In the genomic region with DNA sequence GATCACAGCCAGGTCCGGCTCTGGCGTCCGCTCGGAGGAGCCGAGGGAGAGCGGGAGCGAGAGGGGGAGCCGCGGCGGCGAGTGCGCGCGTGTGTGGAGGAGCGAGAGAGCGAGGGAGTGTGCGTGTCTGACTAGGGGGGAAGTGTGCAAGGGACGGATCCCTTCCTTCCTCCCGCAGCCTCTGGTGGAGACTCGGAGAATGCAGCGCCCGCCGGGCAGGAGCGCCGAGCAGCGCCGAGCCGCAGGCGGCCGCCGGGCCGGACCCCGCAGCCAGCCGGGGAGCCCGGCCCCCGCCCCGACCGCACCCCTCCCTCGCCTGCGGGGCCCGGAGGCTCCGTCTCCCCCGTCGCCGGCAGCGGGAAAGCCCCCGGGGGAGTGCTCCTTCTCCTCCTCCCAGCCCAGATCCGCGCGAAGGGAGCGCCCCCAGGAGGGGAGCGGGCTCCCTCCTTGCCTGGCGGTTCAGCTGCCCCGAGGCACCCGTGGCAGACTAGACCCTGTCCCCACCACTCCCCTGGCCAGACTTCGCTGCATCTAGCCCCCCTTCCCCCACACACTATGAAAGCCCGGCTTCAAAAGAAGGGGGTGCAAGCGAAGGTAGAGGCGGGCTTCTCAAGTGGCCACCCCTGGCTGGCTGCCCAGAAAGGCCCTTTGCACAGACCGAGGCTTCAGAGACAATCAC, we compare ENCODE assay signal across 9 mouse cellular contexts. TPM values are rescaled to one million over a fixed set of nuclear protein-coding genes. Genes with fewer than 3 reads are reported as not detected.
A peak's percentile ranks its signal among the peaks of the same experiment; 100 is the strongest.
DNase-seq lines count a peak whose midpoint lies in the region; ATAC-seq and TF ChIP-seq lines count a peak whose summit lies in the region.
"Had no signal": no experiment of that assay in that cellular context is flagged by ENCODE, and none has a peak within 500 bp of the region (broad histone marks: within the 10 kb centered on the region; RNA-seq: fewer than 3 reads in every experiment).

A gene (minus strand): TSS at position 241 of the 679 bp plus-strand sequence.

- peak; percentile 35 for DNase-seq in B cell, adult 2 months
- peak; percentile 45 for DNase-seq in kidney, postnatal 14 days
- peak; percentile 32 for DNase-seq in liver

- no peaks in the 10 kb centered on the region for H3K4me1 ChIP-seq in bone marrow, adult 2 months (ENCODE audit: control insufficient read depth, insufficient read depth, low read length)
- no peaks in the 10 kb centered on the region for H3K4me1 ChIP-seq in embryonic fibroblast, embryonic 13.5 days (ENCODE audit: control insufficient read depth, insufficient read depth, low read length)
- H3K4me1 ChIP-seq in heart, embryonic 13.5 days, result peaks cover 22% of the 10 kb centered on the region
- H3K4me1 ChIP-seq in midbrain, embryonic 15.5 days, result peaks cover 52% of the 10 kb centered on the region
- peaks cover 14% of the 10 kb centered on the region for H3K4me1 ChIP-seq in stomach, embryonic 15.5 days

- no peak for TF ChIP-seq POLR2A in bone marrow, adult 2 months (IDR thresholded peaks at IDR 0.05; ENCODE audit: borderline replicate concordance, control insufficient read depth, low read depth, low read length)
- TF ChIP-seq POLR2A in embryonic fibroblast, embryonic 13.5 days (IDR thresholded peaks at IDR 0.05; ENCODE audit: low read depth, low read length), result no peak

- ATAC-seq in heart, embryonic 13.5 days (ENCODE audit: extremely low read depth, insufficient number of reproducible peaks, low FRiP score, low TSS enrichment), result peak; percentile 65; the same call in 1 of the 2 replicates
- peak; percentile 74 for ATAC-seq in midbrain, embryonic 15.5 days (replicated peaks)
- ATAC-seq in stomach, embryonic 15.5 days (ENCODE audit: insufficient read depth, low FRiP score, low read depth), result peak; percentile 61; the same call in 1 of the 2 replicates

- TF ChIP-seq CTCF in bone marrow, adult 2 months (IDR thresholded peaks at IDR 0.05; ENCODE audit: control insufficient read depth, insufficient read depth, low read length), result 0 out of 2 replicates have a peak, but pooled peaks have one; percentile 9
- peak; percentile 39; the same call in 1 of the 2 replicates for TF ChIP-seq CTCF in embryonic fibroblast, embryonic 13.5 days (IDR thresholded peaks at IDR 0.05; ENCODE audit: borderline replicate concordance, insufficient read depth, low read length)

- no peak within 1 kb of the TSS for H3K27ac ChIP-seq in bone marrow, adult 2 months (ENCODE audit: control insufficient read depth, insufficient read depth, low read depth, low read length, poor library complexity)
- H3K27ac ChIP-seq in embryonic fibroblast, embryonic 13.5 days (ENCODE audit: insufficient read depth, low read length), result no peak within 1 kb of the TSS
- H3K27ac ChIP-seq in heart, embryonic 13.5 days (replicated peaks), result no peak within 1 kb of the TSS
- peak within 1 kb of the TSS; percentile 87 for H3K27ac ChIP-seq in midbrain, embryonic 15.5 days
- no peak within 1 kb of the TSS for H3K27ac ChIP-seq in stomach, embryonic 15.5 days

- H3K9ac ChIP-seq in heart, embryonic 13.5 days, result peak within 1 kb of the TSS; percentile 75
- H3K9ac ChIP-seq in midbrain, embryonic 15.5 days, result peak within 1 kb of the TSS; percentile 85
- peak within 1 kb of the TSS; percentile 39; the same call in 1 of the 2 replicates for H3K9ac ChIP-seq in stomach, embryonic 15.5 days

- no peaks in the 10 kb centered on the region for H3K36me3 ChIP-seq in heart, embryonic 13.5 days
- H3K36me3 ChIP-seq in midbrain, embryonic 15.5 days (replicated peaks), result no peaks in the 10 kb centered on the region
- no peaks in the 10 kb centered on the region for H3K36me3 ChIP-seq in stomach, embryonic 15.5 days
- H3K36me3 ChIP-seq: G1E had no signal

- H3K4me3 ChIP-seq in bone marrow, adult 2 months (replicated peaks; ENCODE audit: control insufficient read depth, low read depth, low read length), result no peak within 1 kb of the TSS
- H3K4me3 ChIP-seq in embryonic fibroblast, embryonic 13.5 days (ENCODE audit: insufficient read depth, low read length), result peak within 1 kb of the TSS; percentile 48
- H3K4me3 ChIP-seq in heart, embryonic 13.5 days, result peak within 1 kb of the TSS; percentile 61
- peak within 1 kb of the TSS; percentile 72 for H3K4me3 ChIP-seq in midbrain, embryonic 15.5 days
- peak within 1 kb of the TSS; percentile 53 for H3K4me3 ChIP-seq in stomach, embryonic 15.5 days (replicated peaks)

- H3K9me3 ChIP-seq in heart, embryonic 13.5 days, result no peaks in the 10 kb centered on the region
- H3K9me3 ChIP-seq in midbrain, embryonic 15.5 days, result no peaks in the 10 kb centered on the region
- no peaks in the 10 kb centered on the region for H3K9me3 ChIP-seq in stomach, embryonic 15.5 days

- peaks cover 99% of the 10 kb centered on the region for H3K27me3 ChIP-seq in heart, embryonic 13.5 days (replicated peaks)
- peaks cover 27% of the 10 kb centered on the region; the same call in 1 of the 2 replicates for H3K27me3 ChIP-seq in midbrain, embryonic 15.5 days (replicated peaks)
- peaks cover 95% of the 10 kb centered on the region for H3K27me3 ChIP-seq in stomach, embryonic 15.5 days (replicated peaks)

- H3K4me2 ChIP-seq in heart, embryonic 13.5 days, result peak within 1 kb of the TSS; percentile 97
- peak within 1 kb of the TSS; percentile 94 for H3K4me2 ChIP-seq in midbrain, embryonic 15.5 days
- H3K4me2 ChIP-seq in stomach, embryonic 15.5 days, result peak within 1 kb of the TSS; percentile 96

- under 1% methylated on average over 58 of the region's 60 CpGs for WGBS in bone marrow, adult 2 months
- under 1% methylated on average over 56 of the region's 60 CpGs for WGBS in heart, embryonic 13.5 days
- WGBS in midbrain, embryonic 15.5 days, result under 1% methylated on average over 47 of the region's 60 CpGs
- WGBS in stomach, embryonic 15.5 days, result under 1% methylated on average over 52 of the region's 60 CpGs

RNA-seq across cellular contexts. Expression of the gene that starts here (rescaled TPM):
- polyA plus RNA-seq in bone marrow, adult 2 months (2011; ENCODE audit: insufficient read depth, insufficient read length, low replicate concordance, missing spikeins), result 0.80 TPM in 1 of 2 replicates, not detected in the other
- not detected in 2 replicates for polyA plus RNA-seq in embryonic fibroblast, embryonic 13.5 days (2011; ENCODE audit: insufficient read length, low read depth, missing spikeins)
- polyA plus RNA-seq in heart, embryonic 13.5 days (2015; fragmentation: Nextera tagmentation; extraction: Ambion mirVana), result 0.08 TPM in 1 of 2 replicates, not detected in the other
- polyA plus RNA-seq in midbrain, embryonic 15.5 days (2015; fragmentation: Nextera tagmentation; extraction: Ambion mirVana), result 20.8 and 21.2 TPM in 2 replicates
- polyA plus RNA-seq in stomach, embryonic 15.5 days (2015; fragmentation: Nextera tagmentation; extraction: Ambion mirVana), result 0.57 and 0.63 TPM in 2 replicates
- polyA plus RNA-seq: G1E had no signal

Comparison
In these comparisons a context has a peak if more than half of its experiments do, and no peak if none do; other contexts are left out.
1. RNA of the gene that starts here (polyA plus RNA-seq): 20.8 to 21.2 TPM in midbrain, embryonic 15.5 days; 0.80 TPM in bone marrow, adult 2 months, 0.57 to 0.63 TPM in stomach, embryonic 15.5 days, not detected in embryonic fibroblast, embryonic 13.5 days and 0.08 TPM in heart, embryonic 13.5 days; every median in the first group is over 10 times any median in the second.
2. Peak in ATAC-seq, H3K4me3 ChIP-seq, H3K9ac ChIP-seq and H3K4me2 ChIP-seq in heart, embryonic 13.5 days; RNA of the gene not detected or under 1 TPM.
3. Peak in ATAC-seq, H3K4me3 ChIP-seq, H3K9ac ChIP-seq and H3K4me2 ChIP-seq in stomach, embryonic 15.5 days; RNA of the gene not detected or under 1 TPM.
4. Peak in every context shown above with its lines, with median percentiles within 50 percentile points of each other: DNase-seq, ATAC-seq, H3K4me2 ChIP-seq and H3K9ac ChIP-seq.